Mouse (Mus musculus) limb, embryonic 11.5 days (tissue): ENCODE measurements around the gene Bbip1. TPM values are rescaled to one million over a fixed set of nuclear protein-coding genes. Genes with fewer than 3 reads are reported as not detected.

Experiments
- ATAC-seq: fragments of 200-750 bp; cut with Nextera tagmentation; 2 replicates; pipeline ENCODE4 v1.8.0; 2017; ENCODE audit warnings: low read depth; ENCODE audit not compliant: insufficient number of reproducible peaks, low FRiP score, low TSS enrichment
- DNase-seq: peaks from one replicate; pipeline ENCODE4 v3.0.0-alpha.2; 2015; ENCODE audit warnings: low spot score
- H3K27ac ChIP-seq: fragments of 300-500 bp; sonication (generic); replicated peaks from 2 replicates; pipeline ENCODE4 v1.5.1; 2014; ENCODE audit warnings: low read depth, mild to moderate bottlenecking, low read length
- H3K27me3 ChIP-seq: fragments of 300-500 bp; sonication (generic); 2 replicates; pipeline ENCODE4 v1.6.1; 2014; ENCODE audit warnings: mild to moderate bottlenecking, low read length, mixed read lengths; ENCODE audit not compliant: control insufficient read depth, insufficient read depth
- H3K36me3 ChIP-seq: fragments of 300-500 bp; sonication (generic); 2 replicates; pipeline ENCODE4 v1.6.1; 2014; ENCODE audit warnings: mild to moderate bottlenecking, low read length, moderate library complexity, mixed read lengths; ENCODE audit not compliant: control insufficient read depth, insufficient read depth
- H3K4me1 ChIP-seq: fragments of 300-500 bp; sonication (generic); 2 replicates; pipeline ENCODE4 v1.6.1; 2014; ENCODE audit warnings: low read length, mixed read lengths; ENCODE audit not compliant: control insufficient read depth, insufficient read depth
- H3K4me2 ChIP-seq: fragments of 300-500 bp; sonication (generic); 2 replicates; pipeline ENCODE4 v1.6.1; 2014; ENCODE audit warnings: low read depth, mild to moderate bottlenecking, moderate library complexity; ENCODE audit not compliant: severe bottlenecking
- H3K4me3 ChIP-seq: fragments of 300-500 bp; sonication (generic); 2 replicates; pipeline ENCODE4 v1.5.1; 2014; ENCODE audit warnings: low read depth, low read length
- H3K9ac ChIP-seq: fragments of 300-500 bp; sonication (generic); 2 replicates; pipeline ENCODE4 v1.6.1; 2014; ENCODE audit warnings: mild to moderate bottlenecking, low read length
- H3K9me3 ChIP-seq: fragments of 300-500 bp; sonication (generic); 2 replicates; pipeline ENCODE4 v1.6.1; 2016; ENCODE audit warnings: low read length; ENCODE audit not compliant: control insufficient read depth
- WGBS: fragments of 180-500 bp; shearing (Covaris S2); extraction: QIAGEN DNeasy Blood & Tissue Kit; methylation state at CpG from one replicate; pipeline ENCODE4 v1.1.7; 2014; 5-methylcytosine and 5-hydroxymethylcytosine counted together
- polyA plus RNA-seq: library from polyadenylated mRNA; unstranded; fragments of >200 nt; fragmentation: Nextera tagmentation; extraction: Ambion mirVana; gene quantifications from 2 replicates; pipeline ENCODE4 v1.2.1, GENCODE M21; 2014

Gene Bbip1
- polyA plus RNA-seq, 1 experiment from 2014 or later: 98.0 TPM

- H3K9ac ChIP-seq: no peak overlapping the region
- DNase-seq (no peak), ATAC-seq (no peak)
- H3K4me2 ChIP-seq: no peak overlapping the region
- WGBS: 83% methylated on average over 14 of the region's 14 CpGs
- peaks cover 2% of the 10 kb centered on the region; the same call in 1 of the 2 replicates for H3K4me1 ChIP-seq
- H3K4me3 ChIP-seq: no peak overlapping the region
- H3K27me3 ChIP-seq: no peaks in the 10 kb centered on the region
- no peaks in the 10 kb centered on the region for H3K36me3 ChIP-seq
- H3K9me3 ChIP-seq: no peaks in the 10 kb centered on the region
- no peak overlapping the region for H3K27ac ChIP-seq
Measured at GRCm38 (mm10) chr19:53899941-53900610, 44.4 kb downstream of the Bbip1 start.

GRCm38 (mm10) chr19:53898970-53899900 lies 45.2 kb downstream of the Bbip1 start:
- peaks cover 2% of the 10 kb centered on the region; the same call in 1 of the 2 replicates for H3K4me1 ChIP-seq
- no peak for ATAC-seq
- WGBS: 86% methylated on average over 25 of the region's 25 CpGs

GRCm38 (mm10) chr19:53898498-53898897 lies 45.9 kb downstream of the Bbip1 start:
- no peak overlapping the region for H3K27ac ChIP-seq
- H3K4me3 ChIP-seq: no peak overlapping the region
- 80% methylated on average over 4 of the region's 4 CpGs for WGBS
- DNase-seq (no peak), ATAC-seq (no peak)
- no peaks in the 10 kb centered on the region for H3K36me3 ChIP-seq
- no peak overlapping the region for H3K4me2 ChIP-seq
- H3K9me3 ChIP-seq: no peaks in the 10 kb centered on the region
- no peak overlapping the region for H3K9ac ChIP-seq
- peaks cover 6% of the 10 kb centered on the region; the same call in 1 of the 2 replicates for H3K4me1 ChIP-seq
- H3K27me3 ChIP-seq: no peaks in the 10 kb centered on the region

More at GRCm38 (mm10) chr19:53898970-53899900, 45.2 kb downstream of the Bbip1 start:
- Histone ChIP-seq H3K4me2 (no peak overlapping the region), H3K9me3 (no peaks in the 10 kb centered on the region), H3K4me3 (no peak overlapping the region), H3K27me3 (no peaks in the 10 kb centered on the region), H3K9ac (no peak overlapping the region), H3K27ac (no peak overlapping the region), H3K36me3 (no peaks in the 10 kb centered on the region)
- DNase-seq: no peak

DNA sequence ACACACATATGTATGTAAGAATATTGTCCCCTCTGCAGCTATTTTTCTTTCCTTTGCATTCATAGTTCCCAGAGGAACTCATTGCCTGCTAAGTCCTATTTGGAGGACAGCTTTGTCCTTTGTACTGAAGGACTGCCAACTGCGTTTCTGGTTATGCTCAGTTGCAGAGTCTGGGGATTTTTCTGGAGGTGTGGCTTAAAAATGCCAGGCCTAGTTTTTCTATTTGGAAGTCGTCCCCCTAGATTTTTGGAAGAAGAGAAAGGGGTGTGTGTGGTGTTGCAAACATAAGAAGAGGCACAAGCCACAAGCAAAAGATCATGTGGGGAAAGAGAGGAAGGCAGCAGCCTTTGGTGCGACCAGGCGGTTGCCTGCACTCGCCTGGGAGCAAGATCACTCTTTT lies 46.4 kb downstream of the Bbip1 start:
- H3K4me1 ChIP-seq: peaks cover 11% of the 10 kb centered on the region; the same call in 1 of the 2 replicates
- WGBS: 88% methylated on average over 5 of the region's 5 CpGs
- no peaks in the 10 kb centered on the region for H3K36me3 ChIP-seq
- ATAC-seq (no peak), DNase-seq (no peak)
- no peak overlapping the region for H3K27ac ChIP-seq
- no peak overlapping the region for H3K4me2 ChIP-seq
- no peak overlapping the region for H3K9ac ChIP-seq
- no peak overlapping the region for H3K4me3 ChIP-seq
- H3K9me3 ChIP-seq: no peaks in the 10 kb centered on the region
- H3K27me3 ChIP-seq: no peaks in the 10 kb centered on the region

DNA sequence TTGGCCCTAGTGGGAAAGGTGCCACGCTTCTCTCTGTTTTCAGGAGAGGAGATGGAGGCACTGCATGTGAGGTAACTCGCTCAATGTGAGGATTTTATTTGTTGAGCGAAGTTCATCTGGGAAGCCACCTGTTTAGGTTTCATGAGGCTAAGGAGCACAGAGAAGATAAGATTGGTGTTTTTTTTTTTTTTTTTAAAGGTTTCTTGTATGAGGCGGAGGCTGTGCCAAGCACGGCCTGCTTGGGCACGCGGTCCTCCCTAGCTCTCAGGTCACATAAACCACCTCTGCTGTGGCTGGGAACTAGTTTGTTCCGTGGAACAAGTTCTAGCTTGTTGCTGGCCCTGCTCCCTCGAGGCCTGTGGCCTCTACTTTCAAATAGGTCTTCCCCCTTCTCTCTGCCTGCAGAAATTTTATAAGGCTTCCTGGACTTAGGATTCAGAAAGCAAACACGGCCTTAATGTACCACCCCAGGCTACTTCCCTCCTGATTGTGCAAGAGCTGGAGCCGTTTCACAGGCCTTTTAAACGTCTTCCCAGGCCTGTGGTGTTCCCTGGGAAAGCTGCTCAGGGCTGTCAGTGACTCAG lies 49.8 kb downstream of the Bbip1 start:
- Histone ChIP-seq H3K4me1 (peaks cover 24% of the 10 kb centered on the region), H3K36me3 (no peaks in the 10 kb centered on the region), H3K27ac (0 out of 2 replicates have a peak overlapping the region, but pooled peaks have one; percentile 10), H3K27me3 (no peaks in the 10 kb centered on the region), H3K9ac (no peak overlapping the region), H3K9me3 (no peaks in the 10 kb centered on the region), H3K4me3 (no peak overlapping the region), H3K4me2 (no peak overlapping the region)
- ATAC-seq (no peak), DNase-seq (no peak)
- 66% methylated on average over 12 of the region's 12 CpGs for WGBS

DNA sequence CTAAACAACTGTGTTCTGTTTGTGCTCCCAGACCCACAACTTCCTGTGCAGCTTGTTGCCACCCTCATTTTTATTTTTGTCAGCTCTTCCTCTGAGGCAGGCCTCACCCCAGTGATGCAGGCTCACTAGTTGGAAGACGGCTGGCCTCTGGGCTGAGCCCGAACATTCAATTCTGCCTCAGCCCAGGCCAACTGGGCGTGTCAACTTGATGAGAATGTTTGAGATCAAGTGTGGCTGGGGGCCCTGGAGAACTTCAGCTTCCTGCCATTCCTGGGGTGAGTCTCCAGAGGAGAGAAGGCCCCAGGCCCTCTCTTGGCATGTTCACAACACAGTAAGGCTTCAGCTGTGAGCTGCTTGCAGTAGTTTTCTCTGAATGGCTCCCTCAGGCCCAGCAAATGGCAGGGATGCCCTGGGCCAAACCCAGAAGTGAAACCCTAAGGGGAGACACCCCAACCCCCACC lies 50.7 kb downstream of the Bbip1 start:
- no peak overlapping the region for H3K27ac ChIP-seq
- ATAC-seq (no peak), DNase-seq (no peak)
- WGBS: 61% methylated on average over 3 of the region's 3 CpGs
- H3K9me3 ChIP-seq: no peaks in the 10 kb centered on the region
- no peaks in the 10 kb centered on the region for H3K36me3 ChIP-seq
- no peak overlapping the region for H3K4me3 ChIP-seq
- H3K4me1 ChIP-seq: peaks cover 24% of the 10 kb centered on the region
- H3K27me3 ChIP-seq: no peaks in the 10 kb centered on the region
- no peak overlapping the region for H3K9ac ChIP-seq
- no peak overlapping the region for H3K4me2 ChIP-seq

GRCm38 (mm10) chr19:53892838-53893359 lies 51.5 kb downstream of the Bbip1 start:
- no peak overlapping the region for H3K4me2 ChIP-seq
- no peaks in the 10 kb centered on the region for H3K27me3 ChIP-seq
- no peaks in the 10 kb centered on the region for H3K36me3 ChIP-seq
- DNase-seq: no peak
- no peaks in the 10 kb centered on the region for H3K9me3 ChIP-seq
- WGBS: 54% methylated on average over 9 of the region's 9 CpGs
- no peak for ATAC-seq
- H3K4me1 ChIP-seq: peaks cover 24% of the 10 kb centered on the region
- H3K4me3 ChIP-seq: no peak overlapping the region
- 0 out of 2 replicates have a peak overlapping the region, but pooled peaks have one; percentile 10 for H3K27ac ChIP-seq
- no peak overlapping the region for H3K9ac ChIP-seq

- no peaks in the 10 kb centered on the region for H3K27me3 ChIP-seq
- no peak within 1 kb of the TSS for H3K4me3 ChIP-seq
- ATAC-seq (no peak), DNase-seq (no peak)
- H3K36me3 ChIP-seq: no peaks in the 10 kb centered on the region
- H3K9ac ChIP-seq: no peak within 1 kb of the TSS
- H3K4me2 ChIP-seq: no peak within 1 kb of the TSS
- no peaks in the 10 kb centered on the region for H3K9me3 ChIP-seq
- peak within 1 kb of the TSS; percentile 10; the same call in 1 of the 2 replicates for H3K27ac ChIP-seq
- 37% methylated on average over 3 of the region's 3 CpGs for WGBS
- H3K4me1 ChIP-seq: peaks cover 24% of the 10 kb centered on the region
Measured at GRCm38 (mm10) chr19:53892061-53892460, 52.4 kb downstream of the Bbip1 start, which contains the start of gene Pdcd4. Gene Pdcd4, plus strand, starts transcription at chr19:53892231.
